Mouse (Mus musculus) layer of hippocampus, adult 18-20 months (tissue): Measurements from ENCODE around the gene Xirp1. TPM values are rescaled to one million over a fixed set of nuclear protein-coding genes. Genes with fewer than 3 reads are reported as not detected.
A peak's percentile ranks its signal among the peaks of the same experiment; 100 is the strongest.
"Not testable (repeated sequence)": the region's sequence is repeated elsewhere in the genome, so short reads cannot be mapped to it uniquely, and the experiment has no call there.

Experiments used
- DNase-seq, 2 experiments: peaks; one replicate each; pipeline ENCODE4 v3.0.0; 2022; ENCODE audit warnings: low spot score in 2 of 2
- total RNA-seq, 2 experiments: library from RNA; stranded (reverse); gene quantifications; 2 replicates each; pipeline ENCODE4 v1.2.3; 2021

Gene Xirp1
- total RNA-seq, 2 experiments from 2014 or later: 0.07 to 0.08 TPM

DNA sequence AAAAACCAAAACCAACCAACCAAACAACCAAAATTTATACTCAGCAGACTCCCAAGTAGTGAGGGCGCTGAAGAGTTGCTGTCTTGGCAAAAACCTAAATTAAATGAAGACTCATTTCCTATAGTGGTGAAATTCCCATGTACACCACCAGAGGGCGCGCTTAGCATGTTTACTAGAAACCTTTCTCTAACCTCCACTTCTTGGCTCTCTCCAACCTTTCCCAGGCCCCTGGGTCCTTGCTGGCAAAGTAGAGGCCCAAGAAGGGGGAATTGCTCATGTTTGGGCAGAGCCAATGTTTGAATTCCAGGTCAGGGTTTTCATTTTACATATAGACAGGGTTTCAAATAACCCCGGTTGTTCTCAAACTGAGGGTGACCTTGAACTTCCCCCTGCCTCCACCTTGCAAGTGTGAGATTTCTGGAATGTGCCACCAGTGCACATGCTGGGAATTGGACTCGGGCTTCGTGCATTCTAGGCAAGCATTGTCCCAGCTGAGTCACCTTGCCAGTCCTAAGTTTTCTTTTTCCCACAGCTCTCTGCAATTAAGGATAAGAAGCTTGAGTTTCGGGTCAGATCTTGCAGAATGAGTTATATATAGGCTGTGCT is 3.0 kb downstream of the Xirp1 start:
- DNase-seq: peak; percentile 55 to 87

DNA sequence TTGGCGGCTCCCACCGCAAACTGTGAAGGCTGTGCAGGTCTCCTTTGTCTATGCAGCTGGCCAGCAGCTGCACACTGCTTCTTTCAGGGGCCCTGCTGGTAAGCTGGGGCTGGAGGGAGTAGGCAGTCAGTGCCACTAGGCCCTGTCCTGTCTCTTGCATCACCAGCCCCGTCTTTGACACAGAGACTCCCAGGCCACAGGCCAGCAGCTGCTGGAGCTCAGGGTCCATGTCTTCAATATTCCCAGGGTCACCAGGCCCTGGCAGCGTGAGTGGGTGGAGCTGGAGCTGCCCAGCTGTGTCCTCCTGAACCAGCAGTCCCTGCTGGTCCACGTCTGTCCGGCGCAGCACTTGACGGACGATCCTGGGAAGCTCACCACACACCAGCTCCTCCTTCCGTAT is 6.4 kb downstream of the Xirp1 start:
- DNase-seq: no peak

DNA sequence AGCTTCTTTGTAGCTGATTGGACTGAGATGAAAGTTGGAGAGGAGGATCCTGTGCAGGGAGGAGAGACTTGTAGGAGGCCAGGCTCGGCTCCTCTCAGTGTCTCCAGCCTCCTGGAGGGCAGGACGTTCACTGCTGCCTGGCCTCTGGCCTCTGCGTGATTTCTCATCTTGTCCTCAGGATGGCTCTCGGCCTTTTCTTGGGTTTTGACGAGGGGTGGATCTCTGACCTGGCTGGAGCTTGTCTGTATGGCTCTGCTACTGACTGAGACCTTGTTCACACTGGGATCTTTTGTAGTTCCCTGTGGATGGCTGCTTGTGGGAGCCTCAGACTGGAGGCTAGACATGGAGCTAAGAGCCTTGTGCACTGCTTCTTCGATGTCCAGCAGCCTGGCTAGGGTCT is 8.6 kb downstream of the Xirp1 start:
- no peak for DNase-seq

DNA sequence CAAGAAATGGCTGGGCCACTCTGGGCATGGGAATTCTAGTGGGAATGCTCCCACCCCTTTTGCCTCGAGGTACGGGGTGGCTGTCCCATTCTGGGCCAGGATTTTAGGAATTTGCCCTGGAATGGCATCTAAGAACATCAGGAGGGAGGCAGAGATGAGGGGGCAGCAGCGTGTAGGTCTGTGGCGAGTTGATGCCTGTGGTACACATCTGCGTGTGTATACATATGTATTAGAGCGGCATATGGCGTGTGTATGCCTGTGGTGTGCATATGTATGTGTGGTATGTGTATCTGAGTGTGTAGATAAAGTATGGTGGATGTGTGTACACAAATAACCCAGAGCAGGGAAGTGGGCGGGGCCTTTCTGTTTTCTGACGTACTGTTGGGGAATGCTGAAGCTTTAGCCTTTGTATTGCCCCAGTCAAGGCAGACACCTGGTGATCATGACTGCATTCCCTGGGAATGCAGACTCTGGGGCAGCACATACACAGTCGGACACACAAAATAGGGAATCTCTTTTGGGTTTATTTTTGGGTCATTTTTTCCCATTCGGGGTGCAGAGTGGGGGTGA is 10.1 kb downstream of the Xirp1 start:
- DNase-seq: no peak

DNA sequence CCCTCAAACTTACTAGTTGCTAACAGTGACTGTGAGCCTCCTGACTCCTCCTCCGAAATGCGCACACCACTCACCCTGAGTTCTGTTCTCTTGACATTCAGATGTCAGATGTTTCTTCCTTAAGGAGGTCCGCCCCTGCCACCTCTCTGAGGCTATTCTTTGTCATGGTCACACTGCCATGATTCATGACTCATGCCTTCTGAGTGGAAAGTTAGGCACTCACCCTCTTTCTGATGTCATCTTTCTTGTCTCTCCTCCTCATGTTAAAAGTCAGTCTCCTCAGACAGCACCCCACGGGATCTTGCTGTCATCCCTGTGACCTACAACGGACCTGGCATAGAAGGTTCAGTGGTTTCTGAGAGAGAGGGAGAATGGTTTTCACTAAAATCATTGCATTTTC is 10.6 kb downstream of the Xirp1 start:
- no peak for DNase-seq

DNA sequence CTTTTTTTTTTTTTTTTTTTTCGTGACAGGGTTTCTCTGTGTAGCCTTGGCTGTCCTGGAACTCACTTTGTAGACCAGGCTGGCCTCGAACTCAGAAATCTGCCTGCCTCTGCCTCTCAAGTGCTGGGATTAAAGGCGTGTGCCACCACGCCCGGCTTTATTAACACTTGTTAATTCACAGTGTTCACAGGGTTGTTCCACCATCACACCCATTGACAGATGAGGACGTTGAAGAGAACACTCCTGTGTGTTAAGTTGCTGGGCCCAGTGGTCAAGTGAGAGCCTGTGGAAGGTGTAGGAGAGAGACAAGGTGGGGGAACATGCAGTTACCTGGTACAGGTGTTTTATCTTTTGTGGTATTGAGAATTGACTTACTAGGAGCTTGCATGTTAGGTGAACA is 11.2 kb downstream of the Xirp1 start:
- not testable (repeated sequence) for DNase-seq

DNA sequence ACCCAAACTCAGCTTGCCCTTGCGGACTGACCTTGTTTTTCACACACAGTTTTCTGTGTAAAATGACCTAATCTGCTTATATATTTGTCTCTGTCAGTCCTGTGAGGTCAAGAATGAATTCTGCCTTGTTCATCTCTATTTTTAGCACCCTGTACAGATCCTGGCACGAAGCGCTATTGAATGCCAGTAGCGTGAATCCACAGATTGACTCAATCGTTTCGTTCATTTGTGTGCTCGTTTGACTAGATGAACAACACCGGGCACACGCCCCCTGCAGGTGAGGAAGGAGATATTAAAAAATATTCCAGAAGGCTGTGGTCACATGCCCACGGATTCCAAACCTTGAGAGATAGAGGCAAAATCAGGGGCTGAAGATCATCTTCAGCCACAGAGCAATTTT is 11.9 kb downstream of the Xirp1 start:
- peak; percentile 78 to 87 for DNase-seq

DNA sequence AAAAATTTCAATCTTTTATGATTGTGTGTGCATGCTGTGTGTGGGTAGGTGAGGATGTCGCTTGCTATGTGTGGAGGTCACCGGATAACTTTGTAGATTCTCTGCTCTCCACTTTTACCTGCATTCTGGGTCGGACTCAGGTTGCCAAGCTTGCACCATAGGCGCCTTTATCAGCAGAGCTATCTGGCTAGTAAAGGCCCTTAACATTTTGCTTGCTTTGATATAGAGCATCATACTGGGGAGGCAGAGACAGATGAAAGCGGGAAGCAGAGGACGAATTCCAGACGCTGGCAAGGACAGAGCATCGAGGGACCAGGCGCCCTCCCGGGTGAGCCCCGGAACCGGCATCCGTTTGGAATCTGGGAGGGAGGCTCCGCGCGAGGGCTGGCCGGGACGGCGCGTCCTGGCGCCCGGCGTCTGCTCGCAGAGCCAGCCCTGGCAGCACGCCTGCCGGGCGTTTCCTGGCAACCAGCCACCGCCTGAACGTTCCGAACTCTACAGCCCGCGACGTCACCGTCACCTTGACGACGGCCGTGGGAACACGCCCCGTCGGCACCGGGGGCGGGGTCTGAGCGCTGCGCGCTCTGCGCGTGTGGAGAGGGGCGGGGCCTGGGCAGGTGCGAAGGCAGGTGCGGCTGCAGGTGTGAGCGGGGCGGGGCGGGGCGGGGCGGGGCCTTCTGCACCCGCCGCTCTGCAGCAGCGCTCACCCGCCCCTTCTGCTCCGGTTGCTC is 12.5 kb downstream of the Xirp1 start:
- DNase-seq: peak; percentile 97 to 99

DNA sequence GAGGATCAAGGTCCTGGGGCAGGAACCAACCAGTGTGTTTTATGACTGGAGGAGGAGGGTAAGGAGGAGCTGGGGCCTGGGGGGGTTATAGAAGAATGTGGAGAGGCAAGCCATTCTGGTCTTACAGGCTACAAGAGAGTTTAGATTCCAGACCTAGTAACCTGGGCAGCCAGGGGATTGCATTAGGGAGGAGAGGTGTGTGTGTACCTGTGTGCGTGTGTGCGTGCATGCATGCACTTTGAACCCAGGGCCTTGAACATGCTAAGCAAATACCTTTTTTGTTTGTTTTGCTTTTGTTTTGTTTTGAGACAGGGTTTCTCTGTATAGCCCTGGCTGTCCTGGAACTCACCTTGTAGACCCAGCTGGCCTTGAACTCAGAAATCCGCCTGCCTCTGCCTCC is 13.5 kb downstream of the Xirp1 start:
- no peak for DNase-seq

DNA sequence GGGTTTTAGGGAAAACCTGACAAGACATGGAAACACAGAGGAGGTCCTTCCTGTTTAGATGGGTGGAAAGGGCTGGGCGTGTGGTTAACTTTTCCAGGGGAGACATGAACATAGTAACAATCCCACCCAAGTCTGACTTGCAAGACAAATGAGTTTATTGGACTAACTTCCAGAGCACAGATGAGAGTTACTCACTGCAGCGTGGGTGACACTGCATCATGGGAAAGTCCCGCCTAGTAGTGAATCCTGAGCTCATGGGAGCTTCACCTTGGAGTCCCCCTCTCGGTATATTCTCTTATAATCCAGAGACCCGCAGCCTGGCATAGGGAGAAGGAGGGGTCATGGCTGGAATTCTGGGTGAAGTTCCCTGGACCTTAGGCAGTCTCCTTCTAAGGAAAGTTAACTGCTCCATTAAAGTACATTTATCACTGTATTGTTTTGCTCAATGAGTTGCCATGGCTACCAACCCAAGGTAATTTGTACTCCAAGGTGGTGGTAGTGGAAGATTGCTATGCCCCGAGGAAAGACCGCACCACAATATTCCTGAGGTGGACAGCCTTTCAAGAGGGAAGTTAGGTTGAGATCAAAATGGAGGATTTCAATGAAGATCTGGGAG is 14.1 kb downstream of the Xirp1 start:
- peak in 1 of 2 experiments; percentile 43 for DNase-seq

DNA sequence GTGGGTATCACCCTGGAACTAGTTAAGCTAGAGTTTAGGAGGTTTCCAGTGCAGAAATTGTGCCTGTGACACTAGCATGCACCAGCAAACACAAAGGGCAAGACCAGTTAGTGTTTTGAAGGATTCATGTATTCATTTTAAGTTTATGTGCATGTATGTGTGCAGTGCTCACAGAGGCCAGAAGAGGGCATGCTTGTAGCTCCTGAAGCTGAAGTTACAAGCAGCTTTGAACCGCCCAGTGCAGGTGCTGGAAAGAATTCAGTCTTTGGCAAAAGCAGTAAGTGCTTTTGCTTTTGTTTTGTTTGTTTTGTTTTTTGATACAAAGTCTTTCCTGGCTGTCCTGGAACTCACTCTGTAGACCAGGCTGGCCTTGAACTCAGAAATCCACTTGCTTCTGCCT is 15.6 kb downstream of the Xirp1 start:
- no peak for DNase-seq

DNA sequence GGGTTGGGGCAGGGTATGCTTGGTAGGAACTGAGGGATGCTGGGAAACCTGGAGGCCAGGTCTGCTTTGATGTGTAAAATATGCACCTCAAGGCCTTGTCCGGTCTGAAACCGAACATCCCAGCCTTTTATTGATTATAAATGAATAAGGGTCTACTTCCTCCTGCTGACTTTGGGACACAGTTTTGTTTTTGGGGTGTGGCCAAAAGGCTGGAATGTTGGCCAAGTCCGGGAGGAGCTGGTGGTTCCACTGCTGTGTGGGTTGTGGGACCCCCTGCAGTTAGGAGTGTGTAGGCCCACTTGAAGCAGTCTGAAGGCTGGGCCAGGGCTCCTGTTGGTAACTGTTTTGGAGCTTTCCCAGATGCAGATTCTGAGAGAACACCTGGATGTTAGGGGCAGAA is 17.5 kb downstream of the Xirp1 start:
- DNase-seq: no peak

DNA sequence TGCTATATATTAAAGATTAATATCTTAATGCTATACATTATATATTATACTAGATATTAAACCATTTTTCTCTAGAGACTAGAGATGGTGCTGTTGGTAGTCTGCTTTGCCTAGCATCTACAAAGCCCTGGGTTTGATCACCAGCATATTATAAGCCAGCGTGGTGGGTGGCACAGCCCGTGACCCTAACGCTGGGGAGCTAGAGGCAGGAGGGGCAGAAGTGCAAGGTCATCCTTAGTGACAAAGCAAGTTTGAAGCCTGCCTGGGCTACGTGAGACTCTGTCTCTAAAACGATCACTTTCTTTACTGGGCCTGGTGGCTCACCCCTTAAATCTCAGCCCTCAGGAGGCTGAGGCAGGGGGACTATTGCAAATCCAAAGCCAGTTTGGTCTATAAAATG is 20.5 kb downstream of the Xirp1 start:
- DNase-seq: no peak

DNA sequence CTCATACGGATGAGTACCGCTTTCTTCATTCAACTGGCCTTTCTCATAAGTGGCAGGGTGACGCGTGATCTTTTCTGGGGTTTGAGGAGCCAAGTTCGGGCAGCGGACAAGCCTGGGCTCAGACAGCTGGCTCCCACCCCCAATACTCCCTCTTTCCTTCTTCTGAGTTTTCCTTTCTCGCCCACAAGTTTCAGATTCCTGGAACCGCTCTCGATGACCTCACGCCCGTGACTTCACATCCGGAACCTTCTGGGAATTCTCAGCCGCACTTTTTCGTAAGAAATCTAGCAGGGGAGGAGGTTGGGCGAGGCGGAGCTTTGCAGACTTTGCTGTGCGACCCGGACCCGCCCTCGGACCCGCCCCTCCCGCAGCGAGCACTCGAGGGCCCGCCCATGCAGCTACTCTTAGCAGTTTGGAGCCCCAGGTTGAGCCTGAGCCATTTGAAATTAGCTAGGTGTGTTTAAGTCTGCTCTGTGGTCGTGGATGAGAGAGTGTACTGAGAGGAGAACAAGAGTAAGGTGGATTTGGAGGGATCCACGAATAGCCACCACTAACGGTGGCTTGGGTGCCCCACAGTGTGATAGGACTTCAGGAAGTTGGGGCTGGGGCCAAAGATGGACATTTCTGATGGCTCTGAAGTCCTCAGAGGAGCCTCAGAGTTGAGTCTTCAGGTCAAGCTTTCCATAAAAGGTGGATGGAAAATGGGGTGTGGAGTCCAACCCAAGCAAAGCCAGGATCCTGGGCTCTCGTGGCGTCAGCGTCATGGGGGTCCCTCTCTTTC is 21.3 kb downstream of the Xirp1 start:
- DNase-seq: peak in 1 of 2 experiments; percentile 66

DNA sequence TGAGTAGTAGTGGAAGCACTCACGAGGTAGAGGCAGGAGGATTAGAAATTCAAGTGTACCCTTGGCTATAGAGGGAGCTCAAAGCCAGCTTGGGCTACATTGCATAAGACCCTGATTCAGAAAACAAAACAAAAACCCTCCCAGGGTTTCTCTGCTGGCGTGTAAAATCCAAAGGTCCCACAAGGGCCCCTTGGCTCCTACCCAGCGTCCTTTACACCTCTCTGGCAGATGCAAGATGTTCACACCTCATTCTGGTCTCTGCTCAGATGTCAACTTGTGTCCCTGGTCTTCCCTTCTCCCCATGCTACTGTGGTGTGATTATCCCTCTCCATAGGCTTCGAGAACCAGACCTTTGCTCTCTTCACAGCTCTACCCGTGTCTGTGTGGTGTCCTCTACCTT is 22.6 kb downstream of the Xirp1 start:
- no peak for DNase-seq

DNA sequence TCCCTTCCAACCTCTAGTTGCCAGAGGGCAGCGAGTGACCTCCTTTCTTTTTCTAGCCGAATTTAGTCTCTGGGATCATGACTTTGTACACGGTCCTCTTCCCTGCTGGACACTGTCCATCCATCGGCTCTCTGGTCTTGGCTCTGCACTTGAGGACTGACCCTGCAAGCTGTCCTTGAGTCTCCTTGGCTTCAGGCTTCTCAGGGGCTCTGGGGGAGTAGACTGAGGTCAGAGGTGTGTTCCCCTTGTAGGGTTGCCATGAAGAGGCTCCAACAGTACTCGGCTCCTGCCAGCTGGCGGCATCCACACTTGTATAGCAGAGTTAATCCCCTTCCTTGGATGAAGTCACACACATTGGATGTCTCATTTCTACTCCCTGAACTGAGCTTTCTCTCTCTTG is 23.8 kb downstream of the Xirp1 start:
- no peak for DNase-seq

DNA sequence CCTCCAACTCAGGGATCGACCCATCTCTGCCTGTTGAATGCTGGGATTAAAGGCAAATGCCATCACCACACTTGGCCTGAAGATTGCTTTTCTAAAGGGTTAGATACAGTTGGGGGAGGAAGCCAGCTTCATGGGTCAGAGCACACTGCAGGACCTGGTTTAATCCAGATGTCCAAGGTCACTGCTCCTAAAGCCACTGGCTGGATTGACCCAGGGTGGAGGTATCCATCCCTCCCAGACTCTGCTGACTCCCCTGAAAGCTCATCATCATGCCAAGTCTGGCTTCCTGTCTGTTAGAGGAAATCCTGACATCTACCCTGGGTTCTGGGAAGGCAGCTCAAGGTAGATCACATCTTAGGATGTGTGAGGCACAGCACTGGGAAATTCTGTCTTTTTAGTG is 24.6 kb downstream of the Xirp1 start:
- DNase-seq: no peak

DNA sequence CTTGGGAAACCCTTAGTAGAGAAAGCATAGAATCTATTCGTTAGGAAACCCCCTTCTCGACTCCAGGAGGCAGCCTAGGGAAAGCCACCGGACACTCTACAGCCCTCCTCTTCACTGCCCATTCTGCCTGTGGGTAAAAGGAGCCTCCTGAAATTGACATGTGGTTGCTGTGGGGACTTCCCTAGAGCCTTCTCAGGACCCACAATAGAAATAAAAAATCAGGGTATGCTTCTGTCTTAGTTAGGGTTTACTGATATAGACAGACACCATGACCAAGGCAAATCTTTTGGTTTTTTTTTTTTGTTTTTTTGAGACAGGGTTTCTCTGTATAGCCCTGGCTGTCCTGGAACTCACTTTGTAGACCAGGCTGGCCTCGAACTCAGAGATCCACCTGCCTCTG is 27.3 kb downstream of the Xirp1 start:
- no peak for DNase-seq

DNA sequence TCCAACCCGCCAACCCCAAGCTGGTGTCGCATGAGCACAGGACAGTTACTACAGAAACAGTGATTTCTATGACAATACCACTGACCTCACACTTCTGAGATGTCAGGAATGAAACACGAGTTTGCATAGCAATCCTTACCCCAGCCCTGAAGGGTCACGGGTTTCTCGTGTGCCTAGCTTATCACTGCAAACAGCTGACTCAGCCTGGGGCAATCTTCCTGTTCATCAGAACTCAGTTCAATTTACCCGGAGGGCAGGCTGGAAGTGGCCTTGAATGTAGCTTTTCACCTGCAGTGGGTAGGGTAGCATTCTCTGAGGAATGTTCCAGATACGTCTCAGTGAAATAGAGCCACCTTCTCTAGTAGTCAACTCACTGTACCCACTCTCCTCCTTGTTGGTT is 29.2 kb downstream of the Xirp1 start:
- no peak for DNase-seq

DNA sequence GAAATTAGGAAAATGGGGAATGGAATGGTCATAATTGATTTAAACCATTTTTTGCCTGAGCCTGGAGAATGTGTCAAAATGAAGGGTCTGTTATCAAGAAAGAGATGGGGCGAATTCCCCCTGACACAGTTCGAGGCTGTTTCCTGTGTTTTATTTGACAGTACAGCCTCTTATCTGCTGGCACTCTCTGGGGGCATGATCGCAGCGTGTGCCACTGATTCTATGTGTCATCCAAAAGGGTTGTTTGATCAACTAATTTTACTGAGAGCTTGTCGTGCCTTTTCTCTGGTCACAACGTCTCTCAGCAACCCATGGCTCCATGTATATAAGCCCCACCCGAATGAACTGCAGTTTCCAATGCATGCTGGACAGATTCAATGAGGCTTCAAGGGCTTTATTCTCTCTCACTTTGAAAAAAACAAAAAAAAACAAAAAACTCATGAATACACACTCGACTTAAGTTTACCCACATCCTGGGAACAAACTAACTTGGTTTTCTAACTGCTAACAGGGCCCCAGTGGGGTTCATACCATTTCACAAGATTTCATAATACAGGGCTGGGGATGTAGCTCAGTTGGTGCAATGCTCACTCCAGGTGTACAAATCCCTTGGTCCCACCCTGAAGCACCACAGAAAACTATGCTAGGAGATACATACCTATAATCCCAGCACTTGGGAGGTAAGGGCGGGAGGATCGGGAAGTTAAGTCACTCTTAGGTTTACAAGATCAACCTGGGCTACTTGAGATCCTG is 30.1 kb downstream of the Xirp1 start:
- DNase-seq: no peak

DNA sequence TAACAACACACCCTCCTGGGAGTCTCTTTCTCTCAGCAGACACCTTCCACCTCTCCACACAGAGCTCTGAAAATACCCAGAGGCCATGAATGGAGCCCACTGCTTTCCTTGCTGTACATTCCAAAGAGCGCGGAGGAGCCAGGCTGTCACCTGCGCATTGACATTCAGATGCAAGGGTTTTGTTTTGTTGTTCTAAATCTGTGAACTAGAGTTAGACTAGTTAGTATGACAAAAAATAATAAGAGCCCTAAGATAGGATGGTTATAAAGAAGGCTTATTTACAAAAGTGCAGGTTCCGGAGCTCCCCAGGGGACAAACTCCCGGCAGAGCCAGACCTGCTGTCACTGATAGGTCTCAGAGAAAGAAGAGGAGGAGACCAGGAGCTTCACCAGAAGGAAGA is 32.1 kb downstream of the Xirp1 start:
- no peak for DNase-seq
